Mouse (Mus musculus) Patski (cell line): ENCODE data around the gene Map2k5. TPM values are rescaled to one million over a fixed set of nuclear protein-coding genes. Genes with fewer than 3 reads are reported as not detected.
A peak's percentile ranks its signal among the peaks of the same experiment; 100 is the strongest.

Experiments
- ATAC-seq: fragments of 100-300 bp; one replicate; pipeline ENCODE4 v1.8.0; 2021
- CTCF ChIA-PET: fragments of 350-600 bp; sonication (Branson Sonifier 250); formaldehyde crosslinking; loops from one replicate; lab custom pipeline; 2022; ENCODE audit warnings: inconsistent platforms; lab: Charles Lee
- POLR2A ChIA-PET: fragments of 350-600 bp; sonication (Branson Sonifier 250); formaldehyde crosslinking; loops from one replicate; lab custom pipeline; 2022; ENCODE audit warnings: antibody characterized with exemption, inconsistent platforms; lab: Charles Lee
- DNase-seq: peaks from one replicate; pipeline ENCODE4 v3.0.0-alpha.2; 2011; ENCODE audit warnings: low read depth, low spot score
- H3K27me3 ChIP-seq: fragments of 371-371 bp; one replicate; pipeline ENCODE4 v1.5.1; 2021
- CTCF ChIP-seq: fragments of 100-300 bp; IDR thresholded peaks from one replicate; pipeline ENCODE4 v1.5.1; 2021
- in situ Hi-C: fragments of 300-500 bp; cut with MboI; formaldehyde crosslinking; loops from 3 replicates; pipeline ENCODE4 v1.11.1; 2018; ENCODE audit warnings: low pct_unique_long_range_greater_than_20kb, mixed read lengths
- polyA plus RNA-seq: library from polyadenylated mRNA; unstranded; gene quantifications from one replicate; pipeline ENCODE4 v1.2.3, GENCODE M21; 2021

Map2k5 gene
- polyA plus RNA-seq, result 31.5 TPM

- ChIA-PET CTCF (interaction anchor here (1.1 kb wide), 1 partner anchor 10 kb away, joined by 3 read pairs; no protein-coding TSS in a partner anchor), POLR2A (interaction anchor here (0.7 to 1.0 kb wide), 4 partner anchors 16 to 117 kb away, joined by 4 to 9 read pairs (median 6); no protein-coding TSS in a partner anchor)
- DNase-seq (no peak), ATAC-seq (peak; percentile 47)
- no peak for TF ChIP-seq CTCF
- in situ Hi-C loops, result no loop called here
- no peaks in the 10 kb centered on the region for H3K27me3 ChIP-seq
Observed at GRCm38 (mm10) chr9:63377270-63378142, at the start of gene Map2k5. TSS of gene Map2k5 (minus strand) at chr9:63377902.

- DNase-seq, result no peak
Observed at GRCm38 (mm10) chr9:63421096-63421736, 43.5 kb upstream of the Map2k5 start.

GRCm38 (mm10) chr9:63420396-63420795 lies 42.7 kb upstream of the Map2k5 start:
- CTCF ChIA-PET, result no interaction called here
- no peak for ATAC-seq
- TF ChIP-seq CTCF, result no peak
- in situ Hi-C loops, result no loop called here
- no peak for DNase-seq
- POLR2A ChIA-PET, result no interaction called here
- H3K27me3 ChIP-seq, result no peaks in the 10 kb centered on the region

More at GRCm38 (mm10) chr9:63421096-63421736, 43.5 kb upstream of the Map2k5 start:
- ATAC-seq, result no peak
- H3K27me3 ChIP-seq, result no peaks in the 10 kb centered on the region
- TF ChIP-seq CTCF, result peak; percentile 58
- in situ Hi-C loops, result no loop called here
- POLR2A ChIA-PET, result no interaction called here
- CTCF ChIA-PET, result no interaction called here

GRCm38 (mm10) chr9:63400176-63400575 lies 22.5 kb upstream of the Map2k5 start:
- POLR2A ChIA-PET, result no interaction called here
- CTCF ChIA-PET, result no interaction called here
- in situ Hi-C loops, result no loop called here
- no peaks in the 10 kb centered on the region for H3K27me3 ChIP-seq
- no peak for ATAC-seq
- TF ChIP-seq CTCF, result no peak
- DNase-seq, result no peak

- POLR2A ChIA-PET, result no interaction called here
- ATAC-seq, result no peak
- in situ Hi-C loops, result no loop called here
- no peak for DNase-seq
- CTCF ChIA-PET, result no interaction called here
- no peak for TF ChIP-seq CTCF
- no peaks in the 10 kb centered on the region for H3K27me3 ChIP-seq
Observed at GRCm38 (mm10) chr9:63399463-63399815, 21.7 kb upstream of the Map2k5 start.

GRCm38 (mm10) chr9:63398611-63399462 lies 21.1 kb upstream of the Map2k5 start, which contains the start of gene 2300009A05Rik:
TSS of gene 2300009A05Rik (minus strand) at chr9:63399246.
- no peaks in the 10 kb centered on the region for H3K27me3 ChIP-seq
- POLR2A ChIA-PET, result no interaction called here
- DNase-seq, result peak; percentile 60
- in situ Hi-C loops, result no loop called here
- TF ChIP-seq CTCF, result peak; percentile 51
- CTCF ChIA-PET, result no interaction called here
- ATAC-seq, result peak; percentile 94

GRCm38 (mm10) chr9:63395612-63396011 lies 17.9 kb upstream of the Map2k5 start:
- H3K27me3 ChIP-seq, result no peaks in the 10 kb centered on the region
- no peak for ATAC-seq
- ChIA-PET CTCF (no interaction called here), POLR2A (no interaction called here)
- no peak for DNase-seq
- in situ Hi-C loops, result no loop called here
- no peak for TF ChIP-seq CTCF

- in situ Hi-C loops, result no loop called here
- no peak for ATAC-seq
- CTCF ChIA-PET, result no interaction called here
- no peak for TF ChIP-seq CTCF
- POLR2A ChIA-PET, result no interaction called here
- DNase-seq, result no peak
- H3K27me3 ChIP-seq, result no peaks in the 10 kb centered on the region
Observed at GRCm38 (mm10) chr9:63391307-63391706, 13.6 kb upstream of the Map2k5 start.

- POLR2A ChIA-PET, result no interaction called here
- ATAC-seq, result no peak
Observed at GRCm38 (mm10) chr9:63382761-63383160, 5.1 kb upstream of the Map2k5 start.

GRCm38 (mm10) chr9:63380326-63380725 lies 2.6 kb upstream of the Map2k5 start:
- ChIA-PET POLR2A (no interaction called here), CTCF (no interaction called here)
- H3K27me3 ChIP-seq, result no peaks in the 10 kb centered on the region
- ATAC-seq (no peak), DNase-seq (no peak)
- in situ Hi-C loops, result no loop called here
- no peak for TF ChIP-seq CTCF

More at GRCm38 (mm10) chr9:63382761-63383160, 5.1 kb upstream of the Map2k5 start:
- CTCF ChIA-PET, result no interaction called here
- H3K27me3 ChIP-seq, result no peaks in the 10 kb centered on the region
- TF ChIP-seq CTCF, result no peak
- no peak for DNase-seq
- in situ Hi-C loops, result no loop called here
